Mouse (Mus musculus) heart, adult 8-10 months (tissue): ENCODE data around the gene Smpd3. TPM values are rescaled to one million over a fixed set of nuclear protein-coding genes. Genes with fewer than 3 reads are reported as not detected.
"Not testable (repeated sequence)": the region's sequence is repeated elsewhere in the genome, so short reads cannot be mapped to it uniquely, and the experiment has no call there.

Source experiments
- DNase-seq: peaks from one replicate; pipeline ENCODE4 v3.0.0; 2022; ENCODE audit warnings: low spot score
- total RNA-seq, 4 experiments: library from RNA; stranded (reverse); gene quantifications; 2 replicates each; pipeline ENCODE4 v1.2.4; 2022

The Smpd3 gene
- total RNA-seq, 4 experiments from 2014 or later, result 2.5 to 3.2 (median 2.6) TPM

GRCm38 (mm10) chr8:106326624-106327023, 11.2 kb downstream of the Smpd3 start:
- no peak for DNase-seq

DNA sequence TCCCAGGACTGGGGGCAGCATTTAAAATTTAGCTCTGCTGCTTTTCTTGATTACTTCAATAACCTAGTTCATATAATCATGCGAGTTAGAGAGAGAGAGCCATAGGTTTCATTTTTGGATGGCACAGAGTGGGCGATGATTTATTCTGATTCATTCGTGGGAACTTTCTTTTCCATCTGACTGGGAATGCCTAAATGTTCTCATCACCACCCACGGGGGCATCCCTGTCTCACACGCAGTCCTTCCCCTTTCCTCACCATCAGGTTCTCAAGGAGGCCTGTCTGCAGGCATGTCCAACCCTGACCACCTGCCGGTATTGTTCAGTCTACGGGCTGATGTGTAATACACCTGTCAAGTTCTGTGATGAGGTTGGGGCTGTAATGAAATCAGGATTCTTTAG, 16.4 kb downstream of the Smpd3 start:
- DNase-seq, result no peak

DNA sequence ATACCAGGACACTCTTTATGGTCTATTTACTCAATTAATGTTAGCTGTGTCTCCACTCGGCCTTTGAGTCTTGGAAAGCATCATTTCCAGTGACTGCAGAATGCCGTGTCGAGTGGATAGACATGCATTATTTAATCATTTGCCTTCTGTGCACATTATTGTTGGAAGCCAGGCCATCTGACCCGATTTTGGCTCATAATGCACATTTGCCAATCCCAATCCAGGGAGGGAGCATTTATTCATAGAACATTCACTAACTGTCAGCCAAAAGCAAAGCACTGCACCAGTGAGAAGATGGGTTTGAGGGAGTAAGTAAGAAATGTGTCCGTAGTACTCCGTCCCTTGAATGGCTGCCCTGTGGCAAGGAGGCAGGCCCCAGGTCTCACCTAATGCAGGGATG, 17.8 kb downstream of the Smpd3 start:
- DNase-seq, result no peak

- no peak for DNase-seq
Measured at GRCm38 (mm10) chr8:106317091-106317490, 20.7 kb downstream of the Smpd3 start.

DNA sequence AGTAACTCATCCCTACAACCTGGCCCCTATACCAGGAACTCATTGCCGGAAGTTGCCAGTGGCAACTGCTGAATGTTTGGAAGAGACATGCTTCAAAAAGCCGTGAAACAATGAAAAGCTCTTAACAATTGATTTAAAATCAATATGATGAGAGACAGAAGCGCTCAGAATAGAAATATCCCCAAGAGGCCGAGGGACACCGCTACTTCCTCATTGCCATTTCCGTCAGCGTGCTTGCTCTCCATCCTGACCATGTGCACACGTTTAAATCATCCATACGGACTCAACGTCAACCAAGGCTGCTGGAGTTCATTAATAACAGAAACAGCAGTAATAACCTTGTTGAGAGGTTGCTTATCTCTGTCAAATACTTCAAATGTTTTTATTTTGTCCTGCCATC, 21.3 kb downstream of the Smpd3 start:
- DNase-seq, result no peak

DNA sequence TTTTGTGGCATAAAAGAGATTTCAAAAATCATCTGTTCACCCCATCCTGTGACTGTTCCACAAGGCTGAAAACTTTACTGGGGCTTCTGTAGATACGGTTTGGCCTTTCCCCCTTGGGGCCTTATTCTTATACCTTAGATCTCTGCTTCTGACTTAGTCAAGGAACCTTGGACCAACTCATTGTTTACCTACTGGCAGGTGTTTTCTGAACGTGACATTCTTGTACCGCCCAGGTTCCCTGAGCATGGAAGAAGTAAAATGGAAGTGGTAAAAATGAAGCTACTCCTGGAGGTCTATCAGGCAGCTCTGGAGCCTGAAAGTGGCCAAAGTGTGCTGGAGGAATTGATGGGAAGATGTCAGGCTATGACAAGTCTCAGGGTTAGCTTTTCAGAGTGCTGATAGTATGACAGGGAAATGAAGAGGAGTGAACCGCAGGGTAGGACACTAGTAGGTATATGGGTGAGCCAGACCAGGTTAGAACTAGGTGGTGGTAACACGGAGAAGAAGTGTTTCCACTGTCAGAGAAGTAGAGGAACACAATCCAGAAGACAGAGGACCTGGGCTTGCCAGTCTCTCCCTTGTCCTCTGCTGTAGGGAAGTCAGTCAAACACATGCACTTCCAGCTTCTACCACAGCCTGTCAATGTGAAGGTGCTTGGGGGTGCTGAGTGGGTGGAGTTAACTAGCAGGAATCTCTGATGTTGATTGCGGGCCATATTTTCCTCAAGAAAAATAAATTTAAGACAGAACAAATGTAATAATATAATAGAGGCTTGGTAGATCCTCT, 22.2 kb downstream of the Smpd3 start:
- no peak for DNase-seq

DNA sequence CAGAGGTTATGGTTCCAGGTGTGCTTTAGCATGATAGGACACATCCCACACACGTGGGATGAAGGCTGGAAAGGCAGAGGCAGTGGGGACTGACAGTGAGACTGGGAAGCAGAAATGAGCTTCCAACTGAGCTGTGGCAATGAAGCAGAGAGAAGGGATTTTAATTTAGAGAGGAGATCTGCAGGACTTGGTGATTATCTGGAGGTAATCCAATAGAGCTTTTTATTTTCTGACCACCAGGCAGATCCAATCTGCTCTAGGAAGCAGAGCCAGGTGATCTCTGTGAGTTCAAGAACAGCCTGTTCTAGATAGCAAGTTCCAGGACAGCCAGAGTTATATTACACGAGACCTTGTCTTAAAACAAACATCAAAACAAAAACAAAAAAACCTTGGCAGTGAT, 24.0 kb downstream of the Smpd3 start:
- no peak for DNase-seq

DNA sequence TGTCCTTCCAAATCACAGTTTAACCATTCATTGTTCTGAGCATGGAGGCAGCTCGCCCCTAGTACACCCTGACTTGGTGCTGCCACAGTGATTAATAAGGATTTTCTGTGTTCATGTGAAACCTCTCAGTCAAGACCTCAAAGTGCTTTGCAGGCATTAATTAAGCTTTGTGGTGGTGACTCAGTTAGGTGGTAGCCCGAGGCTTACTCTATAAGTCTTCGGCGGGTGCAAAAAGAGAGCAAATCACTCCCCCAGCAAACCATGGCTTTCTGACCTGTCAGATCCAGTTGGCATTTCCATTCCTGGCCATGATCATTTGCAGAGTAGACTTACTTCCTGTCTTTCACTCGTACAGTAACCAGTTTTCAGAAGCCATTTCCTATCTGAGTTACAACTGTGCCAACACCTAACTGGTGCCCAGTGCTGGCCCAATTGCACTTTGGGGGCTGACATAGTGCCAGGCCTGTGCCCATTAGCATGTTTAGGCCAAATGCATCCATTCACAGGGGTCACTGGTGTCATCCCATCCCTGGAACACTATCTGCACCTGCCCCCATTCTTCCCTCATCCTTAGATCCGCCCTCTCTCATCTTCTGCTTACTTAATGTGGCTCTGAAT, 24.6 kb downstream of the Smpd3 start:
- no peak for DNase-seq

DNA sequence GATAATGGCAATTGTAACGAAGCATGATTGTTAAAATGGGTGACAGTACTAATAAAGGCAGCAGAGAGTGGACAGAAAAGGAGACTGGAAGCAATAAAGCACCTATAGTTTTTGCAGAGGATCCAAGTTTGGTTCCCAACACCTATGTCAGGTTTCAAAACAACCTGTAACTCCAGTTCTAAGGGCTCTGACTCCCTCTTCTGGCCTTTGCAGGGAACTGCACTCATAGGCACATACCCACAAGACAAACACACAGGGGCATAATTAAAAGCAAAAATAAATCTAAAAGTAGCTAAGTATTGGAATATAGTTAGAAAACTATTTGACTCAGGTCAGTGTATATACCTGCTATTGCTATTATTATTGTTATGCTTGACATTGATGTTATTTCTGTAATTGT, 25.8 kb downstream of the Smpd3 start:
- no peak for DNase-seq

DNA sequence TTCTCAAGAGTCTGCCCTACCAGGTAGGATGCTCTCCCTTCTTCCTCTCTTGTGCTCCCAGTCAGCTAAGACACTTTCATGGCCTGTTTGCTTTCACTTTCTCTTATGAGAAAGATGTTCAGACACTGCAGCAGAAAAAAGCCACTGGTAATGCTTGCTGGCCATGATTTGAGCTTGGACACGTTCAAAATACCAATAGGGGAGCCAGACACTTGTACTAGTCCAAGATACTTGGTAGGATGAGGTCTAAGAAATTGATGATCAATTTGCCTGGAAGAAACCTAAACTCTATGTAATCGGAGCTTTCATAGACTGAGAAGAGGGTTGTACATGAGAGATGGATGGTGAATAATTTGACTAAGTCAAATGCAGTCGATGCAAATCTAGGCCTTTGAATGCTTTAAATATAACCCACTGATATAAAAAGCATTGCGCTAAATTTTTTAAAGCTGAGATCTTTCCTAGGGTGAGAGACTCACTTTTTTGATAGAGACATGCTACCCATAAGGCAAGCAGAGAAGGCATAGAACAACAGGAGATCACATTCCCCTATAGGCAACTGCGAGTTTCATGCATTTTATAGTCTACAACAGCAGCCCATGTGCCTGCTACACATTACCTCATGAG, 27.6 kb downstream of the Smpd3 start:
- DNase-seq, result no peak

- peak; percentile 77 for DNase-seq
Measured at GRCm38 (mm10) chr8:106308082-106308786, 29.6 kb downstream of the Smpd3 start.

DNA sequence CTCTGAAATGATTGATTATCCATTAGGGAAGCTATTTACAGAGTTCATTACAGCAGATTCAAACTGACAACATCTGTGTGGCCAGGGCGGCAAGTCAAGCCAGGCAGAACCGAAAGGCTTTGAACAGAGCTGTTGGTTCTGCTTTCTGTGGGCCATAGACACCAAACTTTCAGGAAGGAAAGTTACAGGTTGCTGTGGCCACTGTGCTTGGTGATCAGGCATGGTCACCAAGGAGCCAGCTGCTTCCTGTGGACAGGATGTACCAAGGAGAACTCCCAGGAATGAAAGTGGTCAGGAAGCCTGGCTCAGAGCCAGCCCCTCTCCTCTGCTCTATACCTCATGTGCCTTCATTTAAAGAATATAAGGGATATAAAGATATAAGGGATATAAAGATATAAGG, 30.2 kb downstream of the Smpd3 start:
- peak; percentile 36 for DNase-seq

DNA sequence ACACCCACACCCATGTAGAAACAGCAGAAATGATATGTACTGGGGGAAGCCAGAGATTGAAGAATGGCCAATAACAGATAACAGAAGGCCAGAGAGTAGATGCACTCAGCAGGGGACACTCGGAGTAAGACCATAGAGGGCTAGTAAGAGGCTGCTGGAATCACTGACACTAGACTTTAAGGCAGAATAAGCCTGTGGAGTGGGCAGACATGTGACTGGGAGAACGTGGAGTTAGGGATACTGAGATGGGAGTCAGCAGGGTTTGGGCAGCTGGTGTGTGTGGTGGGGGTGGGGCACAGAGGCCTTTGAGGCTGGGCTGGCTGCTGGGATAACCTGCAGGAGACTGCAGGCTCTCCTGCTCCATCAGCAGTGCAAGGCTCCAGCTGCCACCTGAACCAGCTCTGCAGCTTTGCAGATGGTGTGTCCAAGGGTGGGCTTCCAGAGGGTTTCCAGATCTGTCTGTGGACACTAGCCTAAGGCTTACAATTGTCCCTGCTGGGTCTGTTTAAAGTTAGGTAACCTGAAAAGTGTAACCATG, 31.0 kb downstream of the Smpd3 start:
- DNase-seq, result not testable (repeated sequence)

GRCm38 (mm10) chr8:106306076-106306475, 31.7 kb downstream of the Smpd3 start:
- DNase-seq, result no peak

- DNase-seq, result no peak
Measured at GRCm38 (mm10) chr8:106305301-106305700, 32.5 kb downstream of the Smpd3 start.

DNA sequence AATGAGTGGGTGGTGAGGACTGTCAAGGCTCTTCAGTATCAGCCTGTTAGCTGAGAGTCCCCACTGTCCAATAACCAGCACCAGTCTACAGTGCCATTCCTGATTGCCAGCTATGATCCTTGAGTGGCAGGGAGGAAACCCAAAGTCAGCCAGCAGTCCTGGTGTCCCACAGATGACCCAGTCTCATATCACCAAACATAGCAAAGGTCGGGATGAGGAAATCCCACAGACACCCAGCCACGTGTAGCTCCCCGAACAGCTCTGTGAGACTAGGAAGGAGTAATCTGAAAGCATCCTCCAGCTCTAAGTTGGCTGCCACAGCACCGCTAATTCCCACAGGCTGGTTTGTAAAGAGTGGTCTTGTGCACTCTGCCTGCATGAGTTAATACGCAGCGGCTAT, 33.5 kb downstream of the Smpd3 start:
- DNase-seq, result no peak

GRCm38 (mm10) chr8:106300739-106301715, 36.8 kb downstream of the Smpd3 start:
- DNase-seq, result no peak

GRCm38 (mm10) chr8:106299686-106300085, 38.1 kb downstream of the Smpd3 start:
- DNase-seq, result no peak

DNA sequence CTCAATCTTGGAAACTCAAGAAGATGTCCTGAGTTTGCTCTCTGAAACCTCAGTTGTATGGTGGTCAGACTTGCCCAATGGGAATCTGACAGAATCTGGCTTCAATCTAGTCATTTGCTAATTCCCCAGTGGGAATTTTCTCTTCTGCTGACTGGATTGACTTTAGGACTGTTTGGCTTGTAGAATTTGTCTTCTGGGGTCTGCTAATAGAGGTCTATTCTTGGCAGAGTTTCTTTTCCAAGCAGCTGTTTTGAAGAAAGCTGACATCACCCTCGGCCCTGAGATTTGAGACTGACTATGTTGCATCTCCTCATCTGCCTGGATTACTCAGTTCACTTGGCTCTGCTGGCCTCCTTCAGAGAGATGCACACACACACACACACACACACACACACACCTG, 38.9 kb downstream of the Smpd3 start:
- DNase-seq, result peak; percentile 16

GRCm38 (mm10) chr8:106298261-106298660, 39.5 kb downstream of the Smpd3 start:
- DNase-seq, result peak; percentile 64
